Mouse (Mus musculus): ENCODE results near the gene Camta1.

Camta1 gene

DNA sequence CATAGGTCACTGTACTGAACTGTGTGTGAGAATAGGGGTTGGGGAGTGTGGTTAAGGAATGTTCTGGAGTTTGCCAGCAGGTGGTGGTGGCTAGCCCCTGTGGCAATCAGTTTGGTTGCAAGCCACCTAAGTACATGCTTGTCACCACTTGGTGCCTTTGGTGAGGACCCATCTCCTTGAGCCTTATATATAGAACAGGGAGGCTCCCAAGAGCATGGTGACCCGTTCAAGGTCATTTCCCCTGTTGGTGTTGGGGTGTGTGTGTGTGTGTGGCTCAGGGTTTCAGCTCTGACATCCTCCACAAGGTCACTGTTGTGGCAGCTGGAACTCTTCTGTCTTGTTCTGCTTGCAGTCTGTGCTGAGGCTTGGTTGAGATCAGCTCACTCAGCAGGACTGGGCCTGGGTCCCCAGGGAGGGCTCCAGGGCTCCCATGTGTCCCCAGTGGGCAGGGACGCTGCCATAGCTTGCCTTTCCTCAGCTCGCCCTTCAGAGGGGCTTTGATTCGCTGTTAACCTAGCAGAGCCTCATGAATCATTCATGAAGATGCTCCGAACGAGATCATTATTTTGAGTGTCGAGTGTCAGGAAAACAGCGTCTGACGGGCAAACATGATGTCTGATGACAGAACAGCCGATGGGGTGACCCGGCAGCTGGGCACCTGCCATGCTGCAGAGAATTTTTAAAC lies 667.5 kb downstream of the Camta1 start:
- ATAC-seq (ENCODE audit: insufficient number of reproducible peaks, low FRiP score, low TSS enrichment): no peak

DNA sequence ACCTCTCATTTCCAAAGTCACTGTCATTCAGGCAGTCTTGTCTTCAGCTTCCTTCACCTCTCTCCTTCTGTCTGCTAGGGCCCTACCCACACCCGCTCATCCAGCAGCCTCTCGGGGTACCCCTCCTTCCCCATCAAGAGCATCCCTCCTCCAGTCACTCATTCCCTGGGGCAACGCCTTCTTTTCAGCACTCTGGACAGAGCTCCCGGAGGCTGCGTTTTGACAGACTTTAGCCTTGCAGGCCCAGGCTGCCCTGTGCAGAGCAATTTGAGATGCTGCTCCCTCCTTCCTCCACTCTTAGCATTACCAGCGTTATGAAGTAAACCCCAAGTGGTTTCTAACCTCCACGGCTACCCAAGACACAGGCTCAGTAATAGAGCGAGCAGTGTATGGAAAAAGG lies 675.2 kb downstream of the Camta1 start:
- ATAC-seq (ENCODE audit: insufficient number of reproducible peaks, low FRiP score, low TSS enrichment): no peak

DNA sequence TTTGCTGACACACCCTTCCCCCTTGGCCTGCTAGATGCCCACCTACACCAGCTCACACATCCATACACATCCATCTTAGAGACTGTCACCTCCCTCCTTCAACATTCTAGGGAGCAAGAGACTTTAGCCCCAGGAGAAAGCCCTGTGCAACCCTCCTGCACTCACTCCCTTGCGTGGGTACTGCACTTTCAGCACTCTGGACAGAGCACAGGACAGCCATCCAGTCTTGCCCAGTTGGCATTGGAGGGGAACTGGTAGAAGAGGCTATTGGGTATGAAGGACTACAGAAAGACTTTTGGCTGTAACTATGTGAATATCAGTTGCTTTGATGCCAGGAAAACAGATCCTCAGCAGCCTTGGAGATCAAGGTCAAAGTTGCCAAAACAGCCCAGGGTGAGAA lies 675.9 kb downstream of the Camta1 start:
- ATAC-seq (ENCODE audit: insufficient number of reproducible peaks, low FRiP score, low TSS enrichment): no peak

DNA sequence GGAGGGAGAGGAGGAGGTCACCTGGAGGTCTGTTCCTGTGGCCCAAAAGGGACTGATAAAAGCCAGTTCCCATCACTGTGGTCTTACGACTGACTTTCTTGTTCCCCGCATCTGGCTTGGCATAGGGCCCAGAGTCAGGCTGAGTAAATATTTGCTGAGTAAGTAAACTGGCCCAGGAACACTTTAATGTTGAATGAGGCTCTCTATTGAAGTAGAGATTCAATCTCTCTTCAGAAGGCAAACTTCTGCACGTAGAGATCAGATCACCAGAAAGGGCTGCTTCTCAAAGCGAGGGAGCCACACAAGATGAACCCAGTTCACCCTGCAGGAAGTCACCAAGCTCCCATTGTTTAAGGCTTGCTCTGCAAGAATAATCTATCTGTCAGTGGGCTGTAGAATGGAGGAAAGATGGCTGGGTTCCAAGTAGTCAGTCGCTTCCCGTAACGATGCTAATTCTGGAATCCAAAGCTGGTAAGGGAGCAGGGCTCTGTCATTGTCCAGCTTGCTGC lies 681.2 kb downstream of the Camta1 start:
- no peak for ATAC-seq (ENCODE audit: insufficient number of reproducible peaks, low FRiP score, low TSS enrichment)

DNA sequence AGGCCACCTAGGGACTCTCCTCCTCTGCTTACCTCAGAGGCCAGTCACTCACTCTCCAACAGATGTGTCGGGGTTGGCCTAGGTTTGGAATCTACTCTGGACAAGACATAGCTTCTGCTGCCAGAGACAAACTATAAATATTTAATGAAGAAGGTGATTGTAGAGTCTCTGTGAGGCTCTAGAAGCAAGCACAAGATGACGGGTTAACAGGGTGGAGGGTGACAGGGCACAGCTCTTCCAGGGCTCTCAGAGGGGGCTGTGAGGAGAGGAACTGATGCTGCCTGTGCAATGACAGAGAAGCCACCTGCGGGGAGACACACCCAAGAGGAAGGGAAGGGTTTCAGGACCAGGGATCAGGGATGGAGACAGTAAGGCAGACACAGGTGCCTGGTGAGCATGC lies 682.0 kb downstream of the Camta1 start:
- ATAC-seq (ENCODE audit: insufficient number of reproducible peaks, low FRiP score, low TSS enrichment): no peak

DNA sequence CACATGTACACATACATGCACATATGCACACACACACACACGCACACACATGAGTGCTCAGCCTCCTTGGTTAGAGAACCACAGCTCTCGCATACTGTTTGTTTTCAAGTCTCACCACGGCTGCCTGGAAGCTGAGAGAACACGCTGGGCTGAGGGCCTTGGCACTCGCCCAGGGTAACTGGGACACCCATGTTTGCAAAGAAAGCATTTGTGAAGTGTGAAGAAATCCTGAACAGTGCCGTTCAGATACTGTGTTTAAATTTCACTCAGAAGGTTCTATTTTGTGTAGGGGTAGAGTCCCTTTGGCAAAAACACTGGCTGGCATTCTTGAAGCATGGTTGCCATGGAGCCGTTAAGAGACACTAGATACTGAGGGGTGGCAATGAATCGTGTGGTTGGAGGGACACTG lies 682.7 kb downstream of the Camta1 start:
- ATAC-seq (ENCODE audit: insufficient number of reproducible peaks, low FRiP score, low TSS enrichment): no peak

DNA sequence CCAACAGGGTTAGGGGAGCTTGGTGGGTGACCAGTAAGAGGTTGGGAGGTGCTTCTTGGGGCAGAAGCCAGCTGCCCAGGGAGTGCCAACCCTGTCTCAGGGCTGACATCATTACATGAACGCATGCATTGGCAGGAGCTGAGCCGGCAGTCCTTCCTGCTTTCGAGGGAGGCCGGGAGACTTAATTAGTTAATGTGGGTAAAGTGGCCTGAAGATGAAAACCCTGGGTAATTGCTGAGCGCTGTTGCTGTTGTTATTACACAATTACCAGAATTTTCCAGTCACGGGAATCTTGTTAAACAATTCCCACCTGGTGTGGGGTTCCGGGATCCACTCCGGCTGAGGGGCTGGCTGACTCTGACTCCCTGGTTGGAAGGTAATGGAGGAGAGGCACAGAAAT lies 689.1 kb downstream of the Camta1 start:
- ATAC-seq (ENCODE audit: insufficient number of reproducible peaks, low FRiP score, low TSS enrichment): no peak

DNA sequence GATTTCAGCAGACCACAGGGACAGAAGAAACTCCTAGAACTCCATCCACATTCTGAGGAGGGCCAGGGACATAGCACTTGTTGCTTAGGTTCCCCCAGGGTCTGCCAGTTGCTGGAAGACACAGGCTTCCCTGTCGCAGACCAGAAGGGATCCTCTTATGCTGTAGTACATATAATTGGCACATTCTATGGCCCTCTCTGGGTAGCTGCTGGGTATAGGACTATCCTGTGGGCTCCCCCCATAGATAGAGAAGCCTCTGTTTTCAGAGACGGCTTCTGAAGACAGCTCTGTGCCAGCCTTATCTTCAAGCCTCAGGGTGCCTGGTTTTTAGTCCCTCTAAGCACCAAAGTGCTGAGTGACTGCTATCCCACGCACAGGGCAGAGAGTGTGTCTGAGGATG lies 690.6 kb downstream of the Camta1 start:
- ATAC-seq (ENCODE audit: insufficient number of reproducible peaks, low FRiP score, low TSS enrichment): no peak

DNA sequence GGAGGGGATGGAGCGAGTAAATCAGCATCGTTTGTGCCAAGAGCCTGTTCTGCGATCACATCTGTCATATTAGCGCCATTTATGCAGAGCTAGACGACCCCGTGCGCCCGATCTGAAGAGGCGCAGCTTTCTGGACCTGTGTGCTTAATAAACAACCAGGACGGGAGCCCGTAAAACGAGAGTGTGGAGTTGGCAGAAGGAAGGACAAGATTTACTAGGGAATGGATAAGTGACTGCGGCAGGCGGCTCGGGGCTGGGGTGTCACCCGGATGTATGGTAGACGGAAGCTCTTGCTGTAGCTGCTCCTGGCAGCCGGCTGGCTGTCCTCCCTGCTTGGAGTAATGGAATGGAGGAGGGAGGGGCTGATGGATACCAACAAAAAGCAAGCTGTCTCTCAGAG lies 691.0 kb downstream of the Camta1 start:
- no peak for ATAC-seq (ENCODE audit: insufficient number of reproducible peaks, low FRiP score, low TSS enrichment)

DNA sequence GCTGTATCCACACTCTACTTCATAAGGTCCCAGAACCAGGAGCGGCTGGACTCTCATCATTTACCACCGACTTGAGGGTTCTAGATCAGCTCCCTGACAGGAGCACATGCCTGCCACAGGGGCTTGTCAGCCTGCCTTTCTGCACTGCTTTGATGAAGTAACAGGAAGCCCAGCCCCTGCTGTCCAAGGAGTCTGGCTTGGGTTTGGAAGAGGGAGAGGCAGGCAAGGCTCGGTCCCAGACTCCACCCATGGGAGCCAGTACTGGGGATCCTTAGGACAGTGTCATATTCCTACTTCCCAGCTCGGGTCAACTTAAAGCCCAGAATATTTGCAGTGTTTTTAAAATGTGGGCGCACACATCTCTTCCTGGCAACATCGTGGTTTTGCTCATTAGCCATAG lies 694.7 kb downstream of the Camta1 start:
- ATAC-seq (ENCODE audit: insufficient number of reproducible peaks, low FRiP score, low TSS enrichment): no peak

DNA sequence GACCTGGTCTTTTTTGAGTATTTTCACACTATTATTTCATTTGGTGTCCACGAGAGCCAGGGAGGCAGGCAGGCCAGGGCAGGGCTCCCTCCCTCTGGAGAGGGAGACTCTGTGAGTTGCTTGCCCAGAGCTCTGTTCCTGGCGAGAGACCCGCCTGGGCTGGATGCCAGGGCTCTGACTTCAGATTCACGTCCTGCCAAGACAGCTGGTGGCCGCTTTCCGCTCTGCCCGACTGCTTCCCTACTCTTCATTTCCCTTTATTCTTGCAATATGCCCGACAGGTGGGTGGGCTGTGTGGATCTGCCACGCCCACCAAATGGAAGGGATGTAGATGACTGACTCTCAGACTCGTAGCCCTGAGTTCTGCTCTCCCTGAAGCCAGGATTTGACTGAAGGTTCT lies 696.1 kb downstream of the Camta1 start:
- ATAC-seq (ENCODE audit: insufficient number of reproducible peaks, low FRiP score, low TSS enrichment): peak; percentile 69

DNA sequence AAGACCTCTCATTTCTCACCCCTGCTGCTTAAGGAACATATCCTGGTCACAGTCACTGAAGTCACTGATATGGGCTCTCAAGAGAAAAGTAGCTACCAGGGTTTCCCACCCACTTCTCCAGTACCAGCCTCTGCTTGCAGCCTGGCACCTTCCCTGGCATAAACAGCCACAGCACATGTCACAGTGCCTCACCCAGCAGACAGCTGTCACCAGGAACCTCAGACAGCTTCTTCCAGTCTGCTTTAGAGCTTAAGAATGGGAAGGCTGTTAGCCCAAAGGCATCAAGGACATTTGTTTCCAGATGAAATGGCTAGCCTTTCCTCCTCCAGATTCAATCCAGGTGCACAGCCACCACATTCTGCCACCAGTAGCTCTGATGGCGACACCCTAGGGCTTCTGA lies 697.4 kb downstream of the Camta1 start:
- ATAC-seq (ENCODE audit: insufficient number of reproducible peaks, low FRiP score, low TSS enrichment): no peak

DNA sequence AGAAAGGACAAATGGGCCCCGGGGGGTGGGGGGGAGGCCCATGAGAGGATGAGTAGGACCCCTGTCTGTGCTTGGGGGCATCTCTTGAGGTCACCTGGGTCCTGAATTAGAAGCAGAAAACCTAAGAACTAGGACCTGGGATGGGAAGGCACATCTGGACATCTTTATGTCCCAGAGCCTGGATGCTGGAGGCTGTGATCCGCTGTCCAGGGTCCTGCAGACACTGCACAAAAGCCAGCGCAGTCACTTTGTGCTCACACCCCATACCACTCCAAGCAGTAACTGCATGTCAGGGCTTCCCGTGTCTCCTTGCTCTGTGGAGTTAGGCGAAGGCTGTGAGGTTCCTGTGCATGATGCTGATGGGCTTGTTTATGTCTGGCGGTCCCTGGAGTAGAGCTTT lies 699.8 kb downstream of the Camta1 start:
- ATAC-seq (ENCODE audit: insufficient number of reproducible peaks, low FRiP score, low TSS enrichment): no peak

DNA sequence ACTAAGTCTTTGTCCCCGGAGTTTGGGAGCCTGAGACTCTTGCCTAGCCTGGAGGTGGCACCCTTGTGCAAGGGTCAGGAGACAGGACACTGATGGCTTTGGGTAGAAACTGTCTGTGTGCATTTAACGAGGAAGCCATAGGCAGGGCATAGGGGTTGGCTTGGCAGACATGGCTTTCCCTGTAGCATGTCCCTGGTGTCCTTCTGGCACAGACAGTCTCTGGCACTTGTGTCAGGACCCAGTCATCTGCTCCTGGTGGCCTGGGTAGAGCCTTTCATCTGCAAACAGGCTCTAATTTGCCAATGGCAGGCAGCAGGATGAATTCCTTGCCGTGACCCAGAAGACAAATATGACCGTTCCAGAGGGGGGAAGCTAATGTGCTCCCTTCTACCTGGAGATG lies 700.7 kb downstream of the Camta1 start:
- no peak for ATAC-seq (ENCODE audit: insufficient number of reproducible peaks, low FRiP score, low TSS enrichment)

DNA sequence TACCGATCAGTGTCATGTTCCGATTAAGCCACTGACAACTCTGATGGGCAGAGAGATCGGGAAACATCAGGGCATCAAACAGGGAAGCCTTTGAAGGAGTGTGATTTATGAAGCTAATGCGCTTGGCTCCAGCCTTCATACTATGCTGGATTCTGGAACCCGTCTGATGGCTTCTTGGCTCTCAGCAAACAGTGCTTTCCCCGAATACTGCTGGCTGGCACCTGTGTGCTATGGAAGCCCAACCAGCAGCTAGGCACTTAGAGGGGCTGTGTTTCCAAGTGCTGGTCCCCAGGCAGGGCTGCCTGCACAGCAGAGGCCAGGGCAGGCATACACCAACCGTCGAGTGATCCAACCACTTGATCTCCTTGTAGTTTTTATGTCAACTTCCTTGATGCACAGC lies 701.2 kb downstream of the Camta1 start:
- no peak for ATAC-seq (ENCODE audit: insufficient number of reproducible peaks, low FRiP score, low TSS enrichment)

DNA sequence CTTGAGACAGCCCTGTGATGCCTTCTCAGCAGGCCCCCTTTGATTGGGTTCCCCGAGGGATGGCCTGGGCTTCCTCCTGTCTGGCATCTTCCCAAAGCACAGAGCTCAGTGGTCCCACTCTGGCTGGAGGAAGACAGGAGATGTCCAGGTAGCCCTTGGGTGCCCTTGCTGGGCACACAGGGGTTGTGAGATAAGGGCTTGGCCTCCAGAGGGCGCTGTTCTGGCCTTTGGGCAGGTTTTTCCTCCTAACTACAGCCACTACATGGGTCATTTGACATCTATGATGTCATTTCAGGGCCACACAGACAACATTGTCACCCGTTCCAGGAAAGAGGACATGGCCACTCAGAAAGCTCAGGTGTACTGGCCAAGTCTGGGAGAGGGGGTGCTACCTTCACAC lies 703.4 kb downstream of the Camta1 start:
- ATAC-seq (ENCODE audit: insufficient number of reproducible peaks, low FRiP score, low TSS enrichment): no peak

DNA sequence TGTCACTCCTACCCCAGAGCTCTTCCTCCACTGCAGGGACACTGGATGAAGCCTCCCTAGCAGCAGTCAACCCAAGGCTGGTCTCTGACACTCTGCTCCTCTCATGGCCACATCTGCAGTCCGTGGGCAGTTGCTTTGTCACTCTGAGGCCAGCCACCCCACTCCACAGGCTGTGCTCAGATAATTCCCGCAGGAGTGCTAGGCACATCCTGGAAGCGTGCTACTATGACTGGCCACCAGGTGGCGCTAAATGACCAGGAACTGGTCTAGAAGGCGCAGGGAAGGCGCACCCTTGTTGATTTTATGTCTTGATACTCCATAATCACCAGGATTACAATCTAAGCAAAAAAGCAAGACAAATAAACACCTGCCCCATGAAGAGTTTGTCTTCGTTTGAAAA lies 704.8 kb downstream of the Camta1 start:
- peak; percentile 49; the same call in 1 of the 2 replicates for ATAC-seq (ENCODE audit: insufficient number of reproducible peaks, low FRiP score, low TSS enrichment)

DNA sequence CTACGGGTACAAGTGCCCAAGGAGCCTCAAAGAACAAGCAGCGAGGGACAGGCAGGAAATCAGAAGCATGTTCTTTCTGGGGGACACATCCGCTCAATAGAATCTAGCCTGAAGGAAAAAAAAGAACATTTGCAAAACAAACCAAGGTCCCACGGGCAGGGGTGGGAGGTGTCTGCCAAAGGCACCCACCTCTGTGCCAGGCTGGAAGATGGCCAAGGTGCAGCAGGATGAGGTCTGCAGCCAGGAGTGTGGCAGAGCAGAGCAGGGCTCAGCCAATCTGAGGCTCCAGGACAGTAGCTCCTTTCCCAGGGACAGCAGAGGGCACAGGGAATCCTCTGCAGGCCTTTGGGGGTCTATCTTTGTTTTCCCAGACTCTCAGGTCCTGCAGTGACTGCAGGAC lies 706.1 kb downstream of the Camta1 start:
- ATAC-seq (ENCODE audit: insufficient number of reproducible peaks, low FRiP score, low TSS enrichment): no peak

DNA sequence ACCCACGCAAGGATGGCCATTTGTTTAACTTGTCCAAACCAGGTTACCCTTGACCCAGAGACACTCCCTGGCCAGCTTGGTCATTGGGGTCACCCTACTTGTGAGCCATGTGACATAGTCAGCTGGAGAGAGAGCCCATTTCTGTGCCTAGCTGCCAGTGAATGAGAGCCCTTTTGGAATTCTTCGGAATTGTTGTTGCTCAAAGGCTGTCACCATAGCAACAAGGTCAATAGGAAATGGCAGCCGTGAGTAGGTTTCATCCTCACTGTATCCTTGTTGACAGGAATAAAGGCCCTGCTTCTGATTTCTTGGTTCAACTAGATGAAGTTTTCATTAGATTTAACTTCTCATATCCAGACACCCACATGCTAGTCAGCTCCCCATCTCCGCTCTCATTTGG lies 707.4 kb downstream of the Camta1 start:
- no peak for ATAC-seq (ENCODE audit: insufficient number of reproducible peaks, low FRiP score, low TSS enrichment)

DNA sequence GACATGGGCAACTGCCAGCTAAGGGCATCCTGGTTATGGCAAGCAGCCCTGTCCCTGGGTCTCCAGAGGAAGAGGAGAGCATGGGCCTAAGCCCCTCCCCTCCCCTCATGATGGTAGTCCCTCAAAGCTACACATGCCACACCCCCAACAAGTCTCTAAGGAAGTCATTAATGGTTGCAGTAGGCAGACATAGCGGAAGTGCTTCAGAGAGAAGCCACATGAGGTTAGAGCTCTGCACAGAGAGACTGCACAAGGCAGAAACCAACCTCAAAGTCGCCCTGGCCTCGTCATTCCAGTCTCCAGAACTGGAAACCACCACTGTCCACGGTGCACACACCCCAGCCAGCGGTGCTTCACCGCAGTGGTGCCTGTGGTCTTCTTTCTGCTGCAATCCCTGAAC lies 709.7 kb downstream of the Camta1 start:
- no peak for ATAC-seq (ENCODE audit: insufficient number of reproducible peaks, low FRiP score, low TSS enrichment)

DNA sequence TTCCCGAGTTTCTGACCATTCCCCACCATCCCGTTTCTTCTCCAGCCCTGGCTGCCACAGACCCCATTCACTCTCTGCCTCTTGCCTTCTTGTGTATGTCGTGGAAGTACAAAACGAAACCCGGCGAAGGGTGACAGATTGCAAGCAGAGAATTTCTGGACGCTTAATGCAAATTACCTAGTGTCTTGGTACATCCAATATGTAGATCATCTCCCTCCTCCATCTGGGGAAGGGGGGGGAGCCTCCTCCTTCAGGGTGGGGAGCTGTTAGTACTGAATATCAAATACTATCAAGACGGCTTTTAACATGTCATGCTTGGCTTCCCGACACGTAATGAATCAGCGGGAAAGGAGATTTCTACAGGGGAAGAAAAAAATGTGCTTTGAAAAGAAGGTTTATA lies 710.8 kb downstream of the Camta1 start:
- no peak for ATAC-seq (ENCODE audit: insufficient number of reproducible peaks, low FRiP score, low TSS enrichment)

DNA sequence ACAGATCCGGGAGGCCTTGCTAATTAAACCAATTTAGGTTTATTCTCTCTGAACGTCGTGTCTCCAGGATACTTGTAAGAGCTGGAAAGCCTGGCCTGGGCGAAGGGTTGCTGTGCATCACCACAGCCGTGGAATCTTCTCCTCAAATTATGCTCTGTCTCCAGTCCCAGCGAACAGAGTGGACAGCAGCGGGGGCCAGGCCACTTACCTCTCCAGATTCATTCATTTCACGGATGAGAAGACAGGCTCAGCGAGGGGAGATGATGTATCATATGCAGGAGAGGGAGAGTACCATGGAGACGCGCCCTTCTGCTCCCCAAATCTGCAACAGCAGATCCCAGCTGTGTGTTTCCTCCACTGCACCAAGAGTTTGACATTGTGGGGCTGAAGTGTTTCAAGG lies 711.6 kb downstream of the Camta1 start:
- ATAC-seq (ENCODE audit: insufficient number of reproducible peaks, low FRiP score, low TSS enrichment): no peak

DNA sequence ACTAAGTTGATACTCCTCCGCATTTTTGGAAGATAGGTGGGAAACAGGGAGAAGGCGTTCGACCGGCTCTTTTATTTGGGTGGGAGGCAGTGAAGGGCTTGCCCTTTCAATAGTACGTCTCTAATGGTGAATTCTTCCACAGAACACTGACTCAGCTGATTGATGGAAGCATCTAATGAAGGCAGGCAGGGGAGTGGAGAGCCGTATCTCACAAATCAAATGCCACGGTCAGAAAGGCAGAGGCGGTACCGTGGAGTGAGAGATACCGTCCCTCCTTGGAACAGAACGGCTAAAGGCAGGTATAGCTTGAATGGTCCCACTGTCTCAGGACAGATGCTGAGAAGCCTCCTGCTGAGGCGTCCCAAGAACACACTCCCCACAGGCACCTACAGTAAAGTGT lies 714.1 kb downstream of the Camta1 start:
- no peak for ATAC-seq (ENCODE audit: insufficient number of reproducible peaks, low FRiP score, low TSS enrichment)
